Mouse (Mus musculus): ENCODE results near the gene Gli1. TPM values are rescaled to one million over a fixed set of nuclear protein-coding genes. Genes with fewer than 3 reads are reported as not detected.
"Not testable (repeated sequence)": the region's sequence is repeated elsewhere in the genome, so short reads cannot be mapped to it uniquely, and the experiment has no call there.

Gene Gli1
- polyA plus RNA-seq, 1 experiment from 2014 or later: 3.7 TPM

DNA sequence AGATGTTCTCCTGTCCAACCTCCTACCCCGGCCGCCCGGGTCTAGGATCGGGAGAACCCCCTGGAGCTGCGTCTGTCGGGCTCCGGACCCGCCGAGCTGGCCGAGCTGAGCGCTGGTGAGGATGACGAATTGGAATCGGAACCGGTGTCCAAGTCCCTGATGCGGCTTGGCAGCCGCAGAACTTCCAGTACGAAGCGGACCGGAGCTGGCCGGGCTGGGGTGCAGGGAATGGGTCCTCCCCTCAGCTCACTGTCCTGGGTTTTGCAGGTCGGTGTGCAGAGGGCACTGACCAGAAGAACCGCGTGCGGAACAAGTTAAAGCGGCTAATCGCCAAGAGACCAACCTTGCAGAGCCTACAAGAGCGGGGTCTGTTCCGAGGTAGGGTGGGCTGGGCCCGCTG is 14.9 kb downstream of the Gli1 start:
- 0 out of 2 replicates have a peak overlapping the region, but pooled peaks have one; percentile 46 for H3K9ac ChIP-seq (replicated peaks)
- ATAC-seq (ENCODE audit: low FRiP score, low read depth): no peak
- peaks cover 12% of the 10 kb centered on the region for H3K4me1 ChIP-seq
- no peak overlapping the region for H3K27ac ChIP-seq (replicated peaks)
- H3K4me2 ChIP-seq (replicated peaks): peak overlapping the region; percentile 58
- H3K27me3 ChIP-seq: peaks cover 92% of the 10 kb centered on the region
- no peaks in the 10 kb centered on the region for H3K36me3 ChIP-seq
- H3K4me3 ChIP-seq: peak overlapping the region; percentile 37
- WGBS: 3% methylated on average over 29 of the region's 29 CpGs
- H3K9me3 ChIP-seq: no peaks in the 10 kb centered on the region

DNA sequence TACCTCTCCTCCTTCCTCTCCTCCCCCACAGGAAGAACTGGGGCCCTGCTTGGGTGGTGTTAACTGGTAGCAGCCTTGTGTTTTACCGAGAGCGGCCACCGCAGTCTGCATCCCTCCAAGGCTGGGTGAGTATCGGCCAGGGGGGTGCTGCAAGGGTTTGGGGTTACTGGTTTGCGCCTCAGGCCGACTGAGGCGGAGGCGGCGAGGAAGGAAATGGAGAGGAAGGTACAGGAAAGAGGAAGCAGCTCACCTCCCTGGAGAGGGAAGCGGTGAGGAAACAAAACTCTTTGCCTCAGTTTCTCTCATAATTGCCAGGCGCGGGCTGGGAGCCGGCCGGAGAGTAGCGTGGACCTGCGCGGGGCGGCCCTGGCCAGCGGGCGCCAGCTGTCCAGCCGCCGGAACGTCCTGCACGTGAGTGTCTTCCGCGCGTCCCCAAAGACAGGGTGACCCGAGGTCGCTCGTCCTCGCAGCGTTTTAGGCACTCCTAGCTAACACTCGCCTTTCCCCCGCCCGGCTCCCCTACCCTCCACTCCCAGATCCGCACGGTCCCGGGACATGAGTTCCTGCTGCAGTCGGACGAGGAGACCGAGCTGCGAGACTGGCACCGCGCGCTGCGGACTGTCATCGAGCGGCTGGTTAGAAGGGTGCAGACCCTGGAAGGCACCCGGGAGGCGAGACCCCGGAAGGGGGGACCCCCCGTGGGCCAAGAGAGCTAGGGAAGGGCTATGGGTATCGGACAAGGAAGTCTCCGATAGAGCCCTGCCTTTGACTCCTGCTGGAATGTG is 15.6 kb downstream of the Gli1 start:
- Histone ChIP-seq H3K9me3 (no peaks in the 10 kb centered on the region), H3K4me3 (peak overlapping the region; percentile 37), H3K27me3 (peaks cover 89% of the 10 kb centered on the region), H3K4me2 (replicated peaks) (peak overlapping the region; percentile 58), H3K9ac (replicated peaks) (peak overlapping the region; percentile 46; the same call in 1 of the 2 replicates), H3K36me3 (no peaks in the 10 kb centered on the region), H3K4me1 (peaks cover 12% of the 10 kb centered on the region), H3K27ac (replicated peaks) (no peak overlapping the region)
- 2% methylated on average over 53 of the region's 54 CpGs for WGBS
- ATAC-seq (ENCODE audit: low FRiP score, low read depth): no peak

DNA sequence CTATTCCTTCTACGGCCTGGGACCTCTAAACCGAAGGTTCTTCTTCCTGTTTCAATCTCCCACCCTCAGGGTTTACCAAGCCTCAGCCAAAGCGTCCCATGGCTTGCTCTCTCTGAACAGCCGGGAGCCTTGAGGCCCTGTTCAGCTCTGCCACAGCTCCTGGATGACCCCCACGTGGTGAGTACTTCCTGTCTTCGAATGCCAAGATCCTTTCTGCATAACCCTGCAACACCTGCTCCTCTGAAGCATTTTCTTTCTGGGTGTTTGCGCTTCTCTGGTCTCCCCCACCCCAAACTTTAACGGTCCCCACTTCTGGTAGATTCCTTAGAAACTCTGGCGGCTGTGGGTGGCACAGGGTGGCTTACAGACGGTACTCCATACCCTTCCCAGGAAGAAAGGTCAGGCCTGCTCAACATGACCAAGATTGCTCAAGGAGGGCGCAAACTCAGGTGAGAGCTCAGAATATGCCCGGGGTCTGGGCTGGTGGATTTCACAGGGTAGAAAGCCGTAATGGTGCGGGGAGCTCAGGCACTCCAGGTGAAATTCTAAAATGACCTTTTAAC is 16.2 kb downstream of the Gli1 start:
- no peak overlapping the region for H3K9ac ChIP-seq (replicated peaks)
- H3K27ac ChIP-seq (replicated peaks): no peak overlapping the region
- H3K36me3 ChIP-seq: no peaks in the 10 kb centered on the region
- no peaks in the 10 kb centered on the region for H3K9me3 ChIP-seq
- 33% methylated on average over 14 of the region's 14 CpGs for WGBS
- peak overlapping the region; percentile 37; the same call in 1 of the 2 replicates for H3K4me3 ChIP-seq
- peaks cover 12% of the 10 kb centered on the region for H3K4me1 ChIP-seq
- H3K4me2 ChIP-seq (replicated peaks): peak overlapping the region; percentile 58; the same call in 1 of the 2 replicates
- no peak for ATAC-seq (ENCODE audit: low FRiP score, low read depth)
- peaks cover 94% of the 10 kb centered on the region for H3K27me3 ChIP-seq

- ATAC-seq (ENCODE audit: low FRiP score, low read depth): no peak
- Histone ChIP-seq H3K4me1 (peaks cover 12% of the 10 kb centered on the region), H3K27me3 (peaks cover 85% of the 10 kb centered on the region), H3K9me3 (no peaks in the 10 kb centered on the region), H3K27ac (replicated peaks) (no peak overlapping the region), H3K36me3 (no peaks in the 10 kb centered on the region), H3K9ac (replicated peaks) (no peak overlapping the region), H3K4me2 (replicated peaks) (no peak overlapping the region), H3K4me3 (no peak overlapping the region)
- 13% methylated on average over 7 of the region's 7 CpGs for WGBS
Observed at GRCm38 (mm10) chr10:127324495-127324894, 17.3 kb downstream of the Gli1 start.

- Histone ChIP-seq H3K27me3 (peaks cover 73% of the 10 kb centered on the region), H3K4me3 (no peak overlapping the region), H3K9ac (replicated peaks) (no peak overlapping the region), H3K36me3 (no peaks in the 10 kb centered on the region), H3K27ac (replicated peaks) (no peak overlapping the region), H3K4me2 (replicated peaks) (no peak overlapping the region), H3K9me3 (no peaks in the 10 kb centered on the region), H3K4me1 (peaks cover 12% of the 10 kb centered on the region)
- ATAC-seq (ENCODE audit: low FRiP score, low read depth): no peak
- WGBS: 81% methylated on average over 17 of the region's 17 CpGs
Observed at GRCm38 (mm10) chr10:127323131-127323855, 18.5 kb downstream of the Gli1 start.

- no peak for ATAC-seq (ENCODE audit: low FRiP score, low read depth)
- WGBS: 77% methylated on average over 4 of the region's 4 CpGs
- no peak overlapping the region for H3K4me2 ChIP-seq (replicated peaks)
- H3K36me3 ChIP-seq: no peaks in the 10 kb centered on the region
- H3K27me3 ChIP-seq: peaks cover 67% of the 10 kb centered on the region
- H3K27ac ChIP-seq (replicated peaks): no peak overlapping the region
- peaks cover 12% of the 10 kb centered on the region for H3K4me1 ChIP-seq
- H3K4me3 ChIP-seq: no peak overlapping the region
- H3K9me3 ChIP-seq: no peaks in the 10 kb centered on the region
- no peak overlapping the region for H3K9ac ChIP-seq (replicated peaks)
Observed at GRCm38 (mm10) chr10:127322669-127323068, 19.1 kb downstream of the Gli1 start.

DNA sequence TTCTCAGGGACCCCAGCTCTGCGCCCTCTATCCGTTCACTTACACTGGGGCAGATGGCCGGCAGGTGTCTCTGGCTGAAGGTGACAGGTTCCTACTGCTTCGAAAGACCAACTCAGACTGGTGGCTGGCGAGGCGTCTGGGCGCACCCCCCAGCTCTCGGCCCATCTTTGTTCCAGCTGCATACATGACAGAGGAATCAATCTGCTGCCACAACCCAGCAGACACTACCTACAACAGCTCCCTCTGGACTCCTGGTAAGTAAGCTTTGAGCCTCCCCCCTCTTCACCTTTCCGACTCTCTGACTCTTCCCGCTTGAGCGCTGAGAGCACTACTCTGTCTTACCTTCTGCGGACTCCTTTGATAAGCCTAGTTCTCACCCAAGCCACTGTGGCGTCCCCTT is 19.6 kb downstream of the Gli1 start:
- H3K9me3 ChIP-seq: no peaks in the 10 kb centered on the region
- no peak overlapping the region for H3K4me2 ChIP-seq (replicated peaks)
- 64% methylated on average over 13 of the region's 13 CpGs for WGBS
- H3K9ac ChIP-seq (replicated peaks): no peak overlapping the region
- no peak overlapping the region for H3K4me3 ChIP-seq
- ATAC-seq (ENCODE audit: low FRiP score, low read depth): no peak
- no peaks in the 10 kb centered on the region for H3K36me3 ChIP-seq
- peaks cover 62% of the 10 kb centered on the region for H3K27me3 ChIP-seq
- no peak overlapping the region for H3K27ac ChIP-seq (replicated peaks)
- H3K4me1 ChIP-seq: peaks cover 12% of the 10 kb centered on the region

GRCm38 (mm10) chr10:127321621-127322020 is 20.2 kb downstream of the Gli1 start, which contains the start of gene Arhgap9:
Arhgap9 (plus strand) TSS chr10:127321964.
- Histone ChIP-seq H3K36me3 (no peaks in the 10 kb centered on the region), H3K4me3 (no peak within 1 kb of the TSS)

GRCm38 (mm10) chr10:127319969-127320368 is 21.8 kb downstream of the Gli1 start:
- Histone ChIP-seq H3K4me2 (replicated peaks) (no peak overlapping the region), H3K27ac (replicated peaks) (no peak overlapping the region), H3K9ac (replicated peaks) (no peak overlapping the region), H3K4me1 (no peaks in the 10 kb centered on the region), H3K9me3 (no peaks in the 10 kb centered on the region), H3K27me3 (peaks cover 40% of the 10 kb centered on the region), H3K36me3 (no peaks in the 10 kb centered on the region), H3K4me3 (no peak overlapping the region)
- 87% methylated on average over 7 of the region's 7 CpGs for WGBS
- ATAC-seq (ENCODE audit: low FRiP score, low read depth): no peak

More at GRCm38 (mm10) chr10:127321621-127322020, 20.2 kb downstream of the Gli1 start, which contains the start of gene Arhgap9:
- no peak within 1 kb of the TSS for H3K4me2 ChIP-seq (replicated peaks)
- no peak for ATAC-seq (ENCODE audit: low FRiP score, low read depth)
- 88% methylated on average over 2 of the region's 3 CpGs for WGBS
- H3K9me3 ChIP-seq: no peaks in the 10 kb centered on the region
- H3K4me1 ChIP-seq: peaks cover 8% of the 10 kb centered on the region
- no peak within 1 kb of the TSS for H3K9ac ChIP-seq (replicated peaks)
- no peak within 1 kb of the TSS for H3K27ac ChIP-seq (replicated peaks)
- peaks cover 56% of the 10 kb centered on the region for H3K27me3 ChIP-seq

DNA sequence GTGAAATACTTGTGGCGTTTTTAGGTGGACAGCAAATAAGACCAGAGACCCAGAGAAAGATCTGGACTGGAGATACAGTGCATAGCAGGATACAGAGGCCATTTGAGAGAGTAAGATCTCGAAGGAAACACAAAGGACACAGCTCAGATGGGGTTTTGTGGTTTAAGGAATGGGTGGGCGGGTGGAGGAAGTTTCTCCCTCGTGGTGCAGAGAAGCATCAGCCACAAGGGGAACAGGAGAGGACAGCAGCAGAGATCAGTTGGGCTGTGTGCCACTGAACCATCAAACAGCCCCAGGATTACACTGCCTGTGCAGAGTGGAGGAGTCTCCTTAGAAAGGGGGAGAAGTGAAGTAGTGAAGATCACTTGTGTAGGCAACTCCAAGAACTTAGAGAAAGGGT is 23.8 kb downstream of the Gli1 start:
- H3K36me3 ChIP-seq: no peaks in the 10 kb centered on the region
- H3K27ac ChIP-seq (replicated peaks): no peak overlapping the region
- 49% methylated on average over 4 of the region's 4 CpGs for WGBS
- H3K9me3 ChIP-seq: no peaks in the 10 kb centered on the region
- no peaks in the 10 kb centered on the region for H3K4me1 ChIP-seq
- H3K27me3 ChIP-seq: peaks cover 20% of the 10 kb centered on the region
- no peak for ATAC-seq (ENCODE audit: low FRiP score, low read depth)
- H3K4me3 ChIP-seq: no peak overlapping the region
- no peak overlapping the region for H3K9ac ChIP-seq (replicated peaks)
- H3K4me2 ChIP-seq (replicated peaks): no peak overlapping the region

DNA sequence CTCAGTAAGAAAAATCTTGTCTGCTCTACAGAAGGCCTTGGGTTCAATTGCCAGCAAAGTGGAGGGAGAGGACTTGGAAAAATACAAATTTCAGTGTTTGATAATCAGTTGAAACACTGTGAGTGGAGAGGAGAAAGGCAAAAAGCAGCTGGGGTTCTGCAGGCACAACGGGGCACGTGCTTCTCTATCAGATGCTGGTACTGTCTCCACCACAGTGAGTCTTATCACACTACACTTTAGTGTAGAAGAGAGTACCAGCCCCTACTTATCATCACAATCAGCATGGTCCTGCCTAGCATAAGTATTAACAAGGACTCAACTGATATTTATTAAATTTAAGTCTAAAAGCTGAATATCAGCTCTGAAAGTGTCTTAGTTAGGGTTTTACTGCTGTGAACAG is 24.5 kb downstream of the Gli1 start:
- Histone ChIP-seq H3K4me1 (no peaks in the 10 kb centered on the region), H3K27me3 (peaks cover 13% of the 10 kb centered on the region), H3K27ac (replicated peaks) (no peak overlapping the region), H3K9ac (replicated peaks) (no peak overlapping the region), H3K9me3 (no peaks in the 10 kb centered on the region), H3K4me3 (no peak overlapping the region), H3K4me2 (replicated peaks) (no peak overlapping the region), H3K36me3 (no peaks in the 10 kb centered on the region)
- ATAC-seq (ENCODE audit: low FRiP score, low read depth): no peak
- 73% methylated on average over 2 of the region's 2 CpGs for WGBS

DNA sequence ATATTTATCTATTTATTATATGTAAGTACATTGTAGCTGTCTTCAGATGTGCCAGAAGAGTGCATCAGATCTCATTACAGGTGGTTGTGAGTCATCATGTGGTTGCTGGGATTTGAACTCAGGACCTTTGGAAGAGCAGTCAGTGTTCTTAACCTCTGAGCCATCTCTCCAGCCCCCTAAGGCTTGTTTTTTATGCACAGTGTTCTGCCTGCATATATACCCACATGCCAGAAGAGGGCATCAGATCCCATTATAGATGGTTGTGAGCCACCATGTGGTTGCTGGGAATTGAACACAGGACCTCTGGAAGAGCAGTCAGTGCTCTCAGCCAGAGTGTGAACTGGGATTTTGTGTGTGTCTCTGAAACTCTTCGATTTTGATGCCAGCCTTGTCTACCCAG is 26.8 kb downstream of the Gli1 start:
- H3K9me3 ChIP-seq; ATAC-seq (ENCODE audit: low FRiP score, low read depth); H3K27ac ChIP-seq (replicated peaks); H3K9ac ChIP-seq (replicated peaks); H3K4me2 ChIP-seq (replicated peaks); H3K36me3 ChIP-seq; H3K4me3 ChIP-seq; H3K27me3 ChIP-seq: not testable (repeated sequence)
- 80% methylated on average over 1 of the region's 1 CpGs for WGBS
- H3K4me1 ChIP-seq: peaks cover 12% of the 10 kb centered on the region
